Mouse (Mus musculus) liver, adult 2 months (tissue): ENCODE data around the gene Vars. TPM values are rescaled to one million over a fixed set of nuclear protein-coding genes. Genes with fewer than 3 reads are reported as not detected.
"Not testable (repeated sequence)": the region's sequence is repeated elsewhere in the genome, so short reads cannot be mapped to it uniquely, and the experiment has no call there.

Experiments
- DNase-seq: peaks from one replicate; pipeline ENCODE4 v3.0.0-alpha.2; 2011; ENCODE audit warnings: low read depth, low spot score; ENCODE audit errors: extremely low read depth
- H3K27ac ChIP-seq: fragments of 200-500 bp; replicated peaks from 2 replicates; pipeline ENCODE4 v1.5.1; 2012; ENCODE audit warnings: low read depth, mild to moderate bottlenecking, control low read depth, inconsistent platforms, low read length; ENCODE audit not compliant: insufficient read depth
- H3K27me3 ChIP-seq: fragments of 200-500 bp; 2 replicates; pipeline ENCODE4 v1.6.1; 2012; ENCODE audit warnings: mild to moderate bottlenecking, moderate library complexity, low read length, inconsistent platforms; ENCODE audit not compliant: control insufficient read depth, insufficient read depth
- H3K36me3 ChIP-seq: fragments of 200-500 bp; 2 replicates; pipeline ENCODE4 v1.6.1; 2012; ENCODE audit warnings: low read length, inconsistent platforms; ENCODE audit not compliant: control insufficient read depth, insufficient read depth
- H3K4me1 ChIP-seq: fragments of 200-500 bp; 2 replicates; pipeline ENCODE4 v1.6.1; 2011; ENCODE audit warnings: low read length; ENCODE audit not compliant: control insufficient read depth, insufficient read depth
- H3K4me3 ChIP-seq: fragments of 200-500 bp; 2 replicates; pipeline ENCODE4 v1.5.1; 2011; ENCODE audit warnings: low read depth, mild to moderate bottlenecking, control low read depth, low read length, moderate library complexity; ENCODE audit not compliant: insufficient read depth
- H3K79me2 ChIP-seq: fragments of 200-500 bp; 2 replicates; pipeline ENCODE4 v1.6.1; 2012; ENCODE audit warnings: inconsistent platforms, mild to moderate bottlenecking, low read length, moderate library complexity; ENCODE audit not compliant: control insufficient read depth, insufficient read depth
- H3K9ac ChIP-seq: fragments of 200-500 bp; 2 replicates; pipeline ENCODE4 v1.6.1; 2012; ENCODE audit warnings: low read depth, mild to moderate bottlenecking, control low read depth, inconsistent platforms, low read length
- CTCF ChIP-seq: fragments of 200-500 bp; IDR thresholded peaks from 2 replicates; pipeline ENCODE4 v1.5.1; 2011; ENCODE audit warnings: low read depth, low read length, control low read depth
- POLR2A ChIP-seq: fragments of 200-500 bp; IDR thresholded peaks from 2 replicates; pipeline ENCODE4 v1.6.1; 2011; ENCODE audit warnings: low read length, control low read depth; ENCODE audit not compliant: insufficient read depth; ENCODE audit errors: extremely low read depth
- WGBS: fragments of 180-500 bp; shearing (Covaris S2); methylation state at CpG from one replicate; pipeline ENCODE4 v1.1.7; 2018; 5-methylcytosine and 5-hydroxymethylcytosine counted together
- polyA plus RNA-seq: library from polyadenylated mRNA; depleted of rRNA; stranded (reverse); fragments of >200 nt; gene quantifications from 2 replicates; pipeline ENCODE4 v1.2.3, GENCODE M21; 2012
- total RNA-seq: library from RNA; depleted of rRNA; stranded (reverse); fragments of >200 nt; gene quantifications from 2 replicates; pipeline ENCODE4 v1.2.3, GENCODE M21; 2014

Gene Vars
- total and polyA plus RNA-seq, 2 experiments, result 11.8 to 52.7 TPM

- H3K4me1 ChIP-seq, H3K36me3 ChIP-seq, H3K79me2 ChIP-seq, H3K27me3 ChIP-seq: not testable (repeated sequence)
- TF ChIP-seq POLR2A, result peak; percentile 53; the same call in 1 of the 2 replicates
- Histone ChIP-seq H3K4me3 (peak within 1 kb of the TSS; percentile 54), H3K27ac (peak within 1 kb of the TSS; percentile 81), H3K9ac (peak within 1 kb of the TSS; percentile 74)
- under 1% methylated on average over 32 of the region's 32 CpGs for WGBS
- peak; percentile 68 for DNase-seq
Measured at GRCm38 (mm10) chr17:34959130-34959778, 41.5 kb upstream of the Vars start, which contains the start of gene Hspa1b. Hspa1b (minus strand) TSS chr17:34959238.

- H3K79me2 ChIP-seq, result no peaks in the 10 kb centered on the region
- peaks cover 7% of the 10 kb centered on the region for H3K4me1 ChIP-seq
- TF ChIP-seq CTCF, result no peak
- TF ChIP-seq POLR2A, result no peak
- 14% methylated on average over 12 of the region's 12 CpGs for WGBS
- H3K9ac ChIP-seq, result peak overlapping the region; percentile 74
- DNase-seq, result peak; percentile 64
- H3K27me3 ChIP-seq, result no peaks in the 10 kb centered on the region
- no peaks in the 10 kb centered on the region for H3K36me3 ChIP-seq
- peak overlapping the region; percentile 4; the same call in 1 of the 2 replicates for H3K4me3 ChIP-seq
- peak overlapping the region; percentile 81 for H3K27ac ChIP-seq
Measured at GRCm38 (mm10) chr17:34959881-34960515, 40.8 kb upstream of the Vars start.

- TF ChIP-seq POLR2A, result no peak
- no peak for TF ChIP-seq CTCF
- H3K79me2 ChIP-seq, result no peaks in the 10 kb centered on the region
- H3K27ac ChIP-seq, result no peak overlapping the region
- H3K27me3 ChIP-seq, result no peaks in the 10 kb centered on the region
- H3K4me3 ChIP-seq, result no peak overlapping the region
- H3K36me3 ChIP-seq, result no peaks in the 10 kb centered on the region
- peaks cover 5% of the 10 kb centered on the region for H3K4me1 ChIP-seq
- H3K9ac ChIP-seq, result no peak overlapping the region
- DNase-seq, result no peak
Measured at GRCm38 (mm10) chr17:34960702-34961493, 39.9 kb upstream of the Vars start.

- H3K9ac ChIP-seq, result no peak overlapping the region
- 65% methylated on average over 3 of the region's 3 CpGs for WGBS
- H3K4me1 ChIP-seq, result peaks cover 5% of the 10 kb centered on the region
- H3K4me3 ChIP-seq, result no peak overlapping the region
- H3K36me3 ChIP-seq, result no peaks in the 10 kb centered on the region
- H3K27ac ChIP-seq, result no peak overlapping the region
- no peak for TF ChIP-seq POLR2A
- no peak for TF ChIP-seq CTCF
- no peaks in the 10 kb centered on the region for H3K27me3 ChIP-seq
- H3K79me2 ChIP-seq, result no peaks in the 10 kb centered on the region
- no peak for DNase-seq
Measured at GRCm38 (mm10) chr17:34962125-34962524, 38.7 kb upstream of the Vars start.

- Histone ChIP-seq H3K4me1 (peaks cover 5% of the 10 kb centered on the region), H3K4me3 (no peak overlapping the region), H3K27me3 (no peaks in the 10 kb centered on the region), H3K36me3 (no peaks in the 10 kb centered on the region), H3K79me2 (no peaks in the 10 kb centered on the region), H3K9ac (no peak overlapping the region), H3K27ac (no peak overlapping the region)
- no peak for DNase-seq
- 93% methylated on average over 1 of the region's 1 CpGs for WGBS
- TF ChIP-seq POLR2A (no peak), CTCF (no peak)
Measured at GRCm38 (mm10) chr17:34962841-34963240, 37.9 kb upstream of the Vars start.
